Mouse (Mus musculus) gastrocnemius, postnatal 25 days (tissue): ENCODE data around the gene Sub1. TPM values are rescaled to one million over a fixed set of nuclear protein-coding genes. Genes with fewer than 3 reads are reported as not detected.

Experiments
- DNase-seq: peaks from one replicate; pipeline ENCODE4 v3.0.0; 2022
- total RNA-seq, 2 experiments: library from RNA; stranded (reverse); gene quantifications; 1 replicate in 1 of 2; 2 replicates in 1 of 2; pipeline ENCODE4 v1.2.3; 2021

Sub1 gene
- total RNA-seq, 2 experiments from 2014 or later: 83.4 to 86.2 TPM

DNA sequence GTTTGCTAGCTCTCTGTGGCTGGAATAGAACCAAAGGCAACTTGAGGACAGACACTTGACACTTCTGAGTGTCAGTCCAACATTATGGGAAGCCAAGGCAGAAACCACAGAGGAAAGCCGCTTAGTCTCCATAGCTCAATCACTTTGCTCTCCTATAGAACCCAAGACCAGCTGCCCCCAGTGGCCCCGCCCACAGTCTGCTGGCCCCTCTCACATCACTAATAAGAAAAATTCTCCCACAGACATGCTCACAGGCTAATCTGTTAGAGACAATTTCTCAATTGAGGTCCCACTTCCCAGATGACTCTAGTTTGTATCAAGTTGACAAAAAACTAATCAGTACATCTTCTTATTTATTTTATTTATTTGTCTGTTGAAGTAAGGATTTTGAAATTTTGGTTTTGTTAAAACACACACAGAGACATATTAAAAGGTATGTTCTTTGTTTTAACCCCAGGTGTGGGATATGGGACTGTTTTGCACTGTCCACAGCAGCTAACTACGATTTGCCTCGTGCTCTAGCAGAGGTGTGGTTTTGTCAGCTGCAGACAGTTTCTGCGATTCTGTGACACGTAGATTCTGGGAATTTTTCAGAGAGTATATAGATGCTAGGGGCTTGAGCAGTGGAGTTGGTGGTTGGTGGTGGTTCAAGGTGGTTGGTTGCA lies 16.9 kb upstream of the Sub1 start:
- DNase-seq: no peak

DNA sequence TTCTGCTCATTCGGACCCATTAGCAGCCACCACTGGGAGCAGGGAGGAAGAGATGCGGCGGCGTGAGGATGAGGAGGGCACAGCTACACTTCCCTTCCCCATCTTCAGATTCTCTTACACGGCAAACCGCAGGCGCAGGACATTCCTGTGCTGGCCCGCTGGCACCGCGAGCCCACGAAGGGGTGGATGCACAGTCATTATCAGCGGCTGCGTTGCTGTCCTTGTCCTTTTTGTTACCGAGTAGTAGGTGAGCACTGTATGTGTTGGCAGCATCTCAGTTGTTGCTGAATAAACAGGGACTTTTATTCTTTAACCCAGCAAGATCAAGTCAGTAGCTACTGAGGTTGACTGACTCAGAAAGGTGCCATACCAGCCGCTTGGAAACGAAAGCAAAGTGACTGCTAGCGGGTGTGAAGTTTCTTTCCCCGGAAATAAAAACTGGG lies 13.8 kb upstream of the Sub1 start:
- DNase-seq: no peak

DNA sequence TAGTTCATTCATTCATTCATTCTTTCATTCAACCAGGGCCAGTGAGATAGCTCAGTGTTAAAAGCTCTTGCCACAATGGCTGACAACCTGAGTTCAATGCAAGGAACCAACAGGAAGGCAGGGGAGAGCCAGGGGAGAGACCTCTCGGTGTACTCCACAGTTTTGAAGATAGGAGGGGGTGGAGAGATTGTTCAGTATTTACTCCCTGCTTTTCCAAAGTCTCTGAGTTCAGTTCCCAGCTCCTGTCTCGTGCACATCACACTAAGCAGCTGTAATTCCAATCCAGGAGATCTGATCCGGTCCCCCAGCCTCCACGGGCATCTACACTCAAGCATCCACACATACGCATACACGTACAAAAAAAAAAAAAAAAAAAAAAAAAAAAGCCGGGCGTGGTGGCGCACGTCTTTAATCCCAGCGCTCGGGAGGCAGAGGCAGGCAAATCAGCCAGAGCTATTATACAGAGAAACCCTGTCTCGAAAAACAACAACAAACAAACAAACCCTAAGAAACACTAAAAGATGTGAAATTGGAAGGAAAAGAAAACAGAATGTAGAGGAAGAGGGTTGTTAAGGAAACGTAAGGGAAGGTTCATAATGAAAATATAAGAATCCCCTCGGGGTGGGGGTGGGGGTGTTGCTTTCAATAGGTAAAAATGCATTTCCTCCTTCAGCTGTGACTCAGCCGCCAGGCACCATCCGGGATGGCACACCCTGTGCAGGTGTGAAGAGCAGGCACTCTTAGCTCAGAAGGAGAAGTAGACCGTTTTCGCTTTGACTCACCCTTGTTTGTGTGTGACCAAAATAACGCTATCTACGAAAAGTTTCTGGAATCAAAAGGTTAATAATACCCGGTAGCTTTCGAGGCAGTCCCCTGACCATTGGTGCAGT lies 13.2 kb upstream of the Sub1 start:
- DNase-seq: no peak

DNA sequence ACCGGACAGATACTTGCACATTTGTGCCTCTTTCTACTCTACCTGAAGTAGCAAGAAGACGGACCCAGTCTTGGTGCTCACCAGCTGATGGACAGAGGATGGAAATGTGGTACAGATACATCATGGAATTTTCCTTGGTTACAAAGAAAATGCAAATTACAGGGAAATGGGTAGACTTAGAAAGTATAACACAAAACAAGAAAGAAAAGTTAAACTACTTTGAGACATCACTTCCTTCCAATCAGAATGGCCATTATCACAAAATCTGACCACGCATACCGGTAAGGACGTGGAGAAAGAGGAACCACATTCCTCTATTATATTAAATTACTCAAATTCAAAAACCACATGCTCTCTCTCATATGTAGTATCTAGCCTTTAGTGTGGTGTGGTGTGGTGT lies 12.1 kb upstream of the Sub1 start:
- DNase-seq: no peak

DNA sequence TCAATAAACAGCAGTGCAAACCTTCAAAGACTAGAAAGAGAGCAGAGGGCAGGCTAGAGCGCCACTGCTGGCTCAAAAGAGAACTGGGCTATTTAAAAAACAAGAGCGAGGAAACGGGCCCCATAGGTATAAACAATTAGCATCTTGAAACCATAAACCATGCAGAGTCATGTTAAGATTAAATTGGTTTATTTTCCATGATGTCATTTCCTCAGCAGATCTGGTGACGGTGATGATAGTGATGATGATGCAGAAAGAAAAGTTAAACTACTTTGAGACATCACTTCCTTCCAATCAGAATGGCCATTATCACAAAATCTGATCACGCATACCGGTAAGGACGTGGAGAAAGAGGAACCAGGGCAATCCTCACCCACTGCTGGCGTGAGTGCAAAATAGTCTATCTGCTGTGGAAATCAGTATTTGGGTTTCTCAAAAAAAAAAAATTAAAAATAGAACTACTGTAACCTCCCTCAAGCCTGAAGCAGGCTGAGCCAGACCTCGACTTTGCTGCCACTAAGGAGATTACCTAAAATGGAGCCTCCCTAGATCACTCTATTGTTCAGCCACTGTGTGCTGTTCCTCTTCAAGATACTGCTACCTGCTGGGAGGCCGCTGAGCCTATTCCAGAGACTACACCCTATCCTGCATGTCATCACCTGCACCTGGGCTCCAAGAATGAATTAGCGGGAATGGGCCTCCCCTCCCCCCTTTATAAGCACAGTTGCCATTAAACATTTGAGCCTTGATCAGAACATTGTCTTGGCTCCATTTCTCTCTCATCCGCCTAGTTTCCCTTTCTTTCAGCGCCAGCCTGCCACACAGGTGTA lies 11.4 kb upstream of the Sub1 start:
- no peak for DNase-seq

DNA sequence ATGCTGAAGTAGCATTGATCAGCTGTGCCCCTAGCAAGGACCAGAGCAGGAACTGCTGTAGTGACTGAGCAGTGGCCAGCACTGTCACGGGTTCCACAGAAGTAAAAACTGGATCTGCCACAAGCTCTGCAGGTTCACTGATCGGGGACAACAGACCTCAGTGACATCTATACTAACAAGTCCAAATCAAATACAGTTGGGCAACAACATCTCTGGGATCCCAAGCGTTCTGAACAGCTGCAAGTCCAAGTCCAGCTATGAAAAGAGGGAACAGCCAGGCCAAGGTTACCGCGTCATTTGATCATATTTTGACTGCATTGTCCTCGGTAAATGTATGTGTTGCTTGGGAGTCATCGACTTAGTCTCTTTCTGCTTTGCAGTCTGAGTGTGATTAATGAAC lies 10.6 kb upstream of the Sub1 start:
- DNase-seq: no peak

DNA sequence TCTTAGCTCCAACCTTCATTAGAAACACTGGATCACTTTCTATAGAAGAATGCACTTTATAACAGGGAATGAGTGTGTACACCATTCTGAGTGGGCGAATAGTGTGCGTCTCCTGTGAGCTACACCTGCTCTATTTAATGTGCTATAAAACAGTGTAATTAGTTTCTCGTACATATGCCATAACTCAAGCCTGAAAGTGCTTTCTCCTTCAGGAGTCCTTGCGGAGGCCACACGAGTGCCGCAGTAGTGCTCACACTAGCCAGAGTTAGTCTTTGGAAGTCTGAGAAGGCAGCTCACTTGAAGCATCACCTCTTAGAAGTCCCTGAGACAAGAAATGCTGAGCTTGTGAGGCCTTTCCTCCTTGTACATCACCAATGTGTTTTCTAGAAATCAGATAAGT lies 9.4 kb upstream of the Sub1 start:
- DNase-seq: no peak

DNA sequence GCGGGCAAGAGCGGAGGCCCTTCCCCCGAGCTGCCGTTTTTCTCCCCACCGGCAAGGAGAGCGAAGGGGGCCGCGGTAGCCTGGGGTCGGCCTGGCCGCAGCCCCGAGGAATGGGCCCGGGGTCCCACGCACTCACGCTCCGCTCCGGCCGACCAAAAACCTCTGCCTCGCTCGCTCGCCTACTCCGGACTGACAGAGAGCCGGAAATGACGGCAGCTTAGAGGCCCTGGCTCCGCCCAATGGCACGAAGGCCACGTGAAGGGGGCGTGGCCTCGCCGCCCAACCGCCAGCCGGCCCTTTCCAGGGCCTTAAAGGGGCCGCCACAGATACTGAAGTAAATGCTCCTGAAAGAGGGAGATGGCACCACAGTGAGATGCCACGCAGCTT lies 975 bp downstream of the Sub1 start:
- peak; percentile 93 for DNase-seq

DNA sequence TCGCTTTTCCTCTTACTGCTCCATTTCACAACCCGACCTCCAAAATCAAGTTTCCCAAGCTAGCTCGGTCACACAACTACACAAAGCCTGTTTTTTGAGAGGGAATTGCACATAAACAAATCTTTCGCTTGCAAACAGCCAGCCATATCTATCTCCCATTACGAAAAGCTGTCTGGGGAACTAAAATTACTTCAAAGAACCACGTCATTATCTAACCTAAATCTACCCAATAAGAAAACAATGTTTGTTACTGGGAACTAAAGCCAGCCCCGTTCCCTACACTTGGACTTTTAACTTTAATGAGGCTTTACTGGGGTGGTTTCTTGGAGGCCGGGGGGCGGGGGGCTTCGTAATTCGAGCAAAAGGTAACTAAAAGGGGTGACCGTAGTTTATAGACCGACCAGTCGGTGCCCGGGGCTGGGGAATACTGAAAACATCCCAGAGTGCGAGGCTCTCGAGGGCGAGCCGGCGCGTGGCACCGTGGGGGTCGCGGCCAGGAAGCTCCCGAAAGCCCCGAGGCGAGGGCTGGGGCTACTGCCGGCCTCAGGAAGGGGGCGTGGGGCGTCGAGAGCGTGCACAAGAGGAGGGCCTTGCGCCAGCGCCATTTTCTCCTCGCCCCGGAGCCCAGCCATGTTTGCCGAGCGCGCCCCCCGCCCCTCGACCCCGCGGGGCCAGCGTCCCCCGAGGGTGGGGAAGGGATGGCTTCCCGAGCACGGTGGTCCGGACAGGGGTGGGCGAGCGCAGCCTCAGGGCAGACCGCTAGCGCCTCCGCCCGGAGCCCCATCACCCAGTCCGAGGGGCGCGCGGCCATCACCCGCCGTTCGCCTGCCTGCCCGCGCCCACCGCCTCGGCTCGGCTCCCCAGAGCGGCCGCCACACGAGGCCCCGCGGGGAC lies 1.6 kb downstream of the Sub1 start:
- DNase-seq: peak; percentile 68

DNA sequence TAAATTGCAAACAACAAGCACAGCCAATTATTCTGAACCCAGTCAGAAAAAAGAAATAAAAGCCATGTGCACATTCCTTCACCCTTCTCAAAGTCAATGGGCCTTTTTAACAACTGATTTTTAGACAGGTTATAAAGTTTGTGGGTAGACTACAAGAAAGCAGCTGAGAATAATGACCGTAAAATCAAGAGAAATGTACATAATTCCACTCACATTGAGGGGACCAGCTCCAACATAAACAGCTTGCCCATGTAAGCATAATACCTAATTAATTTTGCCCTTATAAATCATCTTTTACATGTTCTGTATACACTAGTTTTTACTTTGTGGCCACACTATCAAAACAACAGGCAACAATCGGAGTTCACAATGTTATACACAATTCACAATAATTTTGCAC lies 2.8 kb downstream of the Sub1 start:
- no peak for DNase-seq

DNA sequence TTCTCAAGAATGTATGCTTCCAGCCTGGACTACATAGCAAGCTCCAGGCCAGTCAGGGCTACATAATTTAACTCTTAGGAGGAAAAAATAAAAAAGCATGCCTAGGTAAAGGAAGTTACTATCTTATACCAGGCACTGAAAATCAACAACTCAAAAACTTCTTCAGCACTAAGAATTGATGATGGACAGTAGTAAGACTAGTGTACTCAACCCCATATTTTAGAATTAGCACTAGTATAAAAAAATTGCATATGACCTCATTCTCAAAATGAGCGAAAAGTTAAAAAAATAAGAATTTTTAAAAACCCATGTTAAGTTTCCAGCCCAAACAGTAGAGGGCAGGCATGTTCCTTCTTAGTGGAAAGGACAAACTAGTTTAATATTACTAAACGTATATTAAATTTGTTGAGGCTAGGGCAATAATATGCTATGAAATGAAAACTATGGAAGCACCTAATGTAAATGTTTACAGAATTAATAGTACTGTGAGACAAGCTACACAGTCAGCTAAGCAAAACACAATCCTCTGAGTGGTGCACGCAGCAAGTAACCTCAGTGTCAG lies 5.2 kb downstream of the Sub1 start:
- no peak for DNase-seq

DNA sequence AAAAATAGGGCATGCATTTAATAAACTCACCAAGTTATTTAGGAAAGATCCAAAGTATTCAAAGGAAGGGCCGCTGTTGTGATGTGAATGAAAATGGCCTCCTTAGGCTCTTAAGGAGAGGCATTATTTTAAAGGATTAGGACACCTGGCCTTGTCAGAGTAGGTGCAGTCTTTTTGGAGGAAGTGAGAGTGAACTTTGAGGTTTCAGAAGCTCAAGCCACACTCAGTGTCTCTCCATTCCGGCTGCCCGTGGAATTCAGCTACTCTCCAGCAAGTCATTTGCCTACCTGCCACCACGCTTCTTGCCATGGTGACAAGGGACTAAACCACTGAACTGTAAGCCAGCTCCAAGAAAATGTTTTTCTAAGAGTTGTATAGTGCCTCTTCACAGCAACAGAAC lies 8.2 kb downstream of the Sub1 start:
- DNase-seq: no peak

DNA sequence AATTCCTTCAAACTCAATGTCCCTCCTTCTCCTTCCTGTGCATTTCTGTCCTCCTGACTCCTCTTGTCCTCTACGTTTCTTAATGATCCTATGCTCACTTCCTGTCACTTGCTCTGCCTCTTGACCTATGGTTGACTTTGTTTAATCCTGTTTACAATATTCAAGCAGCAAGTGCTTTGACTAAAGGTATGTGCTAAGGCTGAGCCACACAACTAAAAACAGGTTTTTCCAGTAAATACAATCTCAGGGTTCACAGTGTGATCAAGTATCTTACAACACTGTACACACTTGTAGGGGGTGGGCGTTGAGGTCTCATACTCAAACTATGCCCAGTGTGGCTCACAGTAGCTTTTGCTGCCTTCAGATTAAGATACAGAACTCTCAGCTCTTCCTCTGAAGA lies 8.9 kb downstream of the Sub1 start:
- no peak for DNase-seq

DNA sequence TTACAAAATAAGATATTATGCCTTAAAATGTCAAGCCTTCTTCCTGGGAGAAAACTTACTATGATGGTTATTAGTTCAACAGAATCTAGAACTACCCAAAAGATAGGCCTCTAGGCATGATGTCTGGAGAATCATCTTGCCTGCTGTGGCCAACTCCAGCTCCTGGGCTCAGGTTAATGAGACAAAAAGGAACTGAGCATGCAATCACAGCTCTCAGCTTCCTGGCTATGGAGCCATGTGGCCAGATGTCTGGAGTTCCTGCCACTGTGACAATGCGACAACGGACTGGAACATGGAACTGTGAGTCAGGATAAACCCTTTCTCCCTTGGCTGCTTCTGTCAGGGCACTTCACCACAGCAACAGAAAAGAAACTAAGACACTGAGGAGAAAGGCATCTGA lies 14.8 kb downstream of the Sub1 start:
- no peak for DNase-seq

DNA sequence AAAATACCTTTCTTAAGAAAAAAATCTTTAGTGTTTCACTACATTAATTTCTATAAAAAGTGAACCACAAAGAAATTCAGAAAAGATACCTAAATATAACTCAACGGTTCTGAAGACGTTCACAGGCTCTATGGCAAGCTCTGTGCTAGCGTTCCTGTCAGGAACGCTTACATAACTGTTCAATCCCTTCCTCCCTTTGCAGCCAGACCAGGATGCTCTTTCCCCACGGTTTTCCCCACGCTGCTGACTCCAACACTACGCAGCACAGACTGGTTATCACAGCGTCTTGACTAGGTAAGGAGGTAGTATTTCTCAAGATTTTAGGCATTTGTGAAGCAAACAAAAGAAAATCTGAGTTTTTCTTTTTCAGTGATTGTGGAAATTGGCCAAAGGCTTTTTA lies 15.3 kb downstream of the Sub1 start:
- no peak for DNase-seq

DNA sequence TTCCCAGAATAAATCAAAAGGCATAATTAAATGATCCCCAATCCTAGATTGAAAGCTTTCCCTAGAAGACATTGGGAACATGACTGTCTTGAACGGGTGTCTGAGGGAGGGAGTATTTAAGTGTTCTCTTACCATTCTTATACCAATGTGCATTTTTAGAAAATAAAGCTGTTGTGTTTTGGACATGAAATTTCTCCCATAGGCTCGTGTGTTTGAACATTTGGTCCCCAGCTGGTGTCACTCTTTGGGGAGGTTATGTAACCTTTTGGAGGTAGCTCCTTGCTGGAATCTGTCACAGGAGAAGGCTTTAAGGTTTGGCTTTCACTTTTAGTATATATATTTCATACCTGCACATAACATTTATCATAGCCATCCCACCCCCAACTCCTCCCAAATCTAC lies 18.6 kb downstream of the Sub1 start:
- DNase-seq: no peak

DNA sequence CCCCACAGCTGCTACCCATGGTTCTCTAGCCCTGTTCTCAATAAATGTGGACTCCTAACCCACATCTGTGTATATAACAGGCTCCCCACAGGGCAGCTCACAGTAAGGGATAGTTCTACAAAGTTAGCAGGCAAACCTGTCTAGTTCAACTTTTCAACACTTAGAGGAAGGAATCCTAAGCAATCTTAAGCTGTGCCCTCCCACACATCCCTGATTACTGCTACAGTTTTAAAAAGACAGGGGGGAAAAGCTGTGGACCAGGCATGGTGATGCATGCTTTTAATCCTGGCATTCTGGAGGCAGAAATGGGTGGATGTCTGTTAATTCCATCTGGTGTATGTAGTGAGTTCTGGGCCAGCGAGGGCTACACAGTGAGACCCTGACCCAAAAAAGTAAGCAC lies 19.7 kb downstream of the Sub1 start:
- no peak for DNase-seq

DNA sequence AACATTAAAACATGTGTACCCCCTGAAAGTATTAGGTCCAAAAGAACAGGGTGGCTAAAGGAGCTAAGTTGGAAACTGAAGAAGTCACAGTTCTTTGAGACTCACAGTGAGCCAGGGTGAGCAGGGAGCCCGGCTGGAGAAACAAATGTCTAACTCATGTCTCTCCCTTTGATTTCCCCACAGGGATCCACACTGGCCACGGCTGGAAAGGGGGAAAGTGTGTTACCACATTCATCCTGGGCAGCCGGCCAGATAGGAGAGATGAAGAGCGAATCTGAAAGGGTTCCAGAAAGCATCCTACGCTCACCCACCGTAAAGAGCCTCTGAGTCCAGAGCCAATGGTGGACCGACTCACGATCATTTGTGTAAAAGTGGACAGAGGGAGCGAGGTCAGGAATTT lies 20.9 kb downstream of the Sub1 start:
- DNase-seq: peak; percentile 40

DNA sequence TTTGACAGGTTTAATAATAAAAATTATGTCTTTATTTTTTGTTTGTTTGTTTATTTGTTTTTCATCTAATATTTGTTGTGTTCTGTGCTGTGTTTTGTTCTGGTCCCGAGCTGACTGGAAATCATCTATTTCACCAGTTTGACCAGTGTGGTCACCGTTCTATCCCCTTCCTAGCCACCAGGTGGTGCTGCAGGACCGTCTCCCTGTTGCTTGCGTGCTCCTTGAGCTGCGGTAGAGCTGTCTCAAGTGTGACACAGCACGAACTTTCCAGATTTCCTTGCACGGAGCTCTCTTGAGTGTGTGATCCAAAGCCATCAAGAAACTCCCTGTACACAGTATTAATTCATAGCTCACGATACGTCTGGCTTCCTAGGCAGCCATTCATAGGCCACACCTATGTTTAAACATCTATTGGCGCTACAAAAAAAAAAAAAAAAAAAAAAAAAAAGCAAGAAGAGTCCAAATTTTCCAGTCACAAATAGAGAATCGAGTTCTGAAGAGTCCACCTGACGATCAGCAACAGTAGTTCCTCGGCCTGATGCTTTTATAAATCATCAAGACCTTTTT lies 24.8 kb downstream of the Sub1 start:
- DNase-seq: peak; percentile 59

DNA sequence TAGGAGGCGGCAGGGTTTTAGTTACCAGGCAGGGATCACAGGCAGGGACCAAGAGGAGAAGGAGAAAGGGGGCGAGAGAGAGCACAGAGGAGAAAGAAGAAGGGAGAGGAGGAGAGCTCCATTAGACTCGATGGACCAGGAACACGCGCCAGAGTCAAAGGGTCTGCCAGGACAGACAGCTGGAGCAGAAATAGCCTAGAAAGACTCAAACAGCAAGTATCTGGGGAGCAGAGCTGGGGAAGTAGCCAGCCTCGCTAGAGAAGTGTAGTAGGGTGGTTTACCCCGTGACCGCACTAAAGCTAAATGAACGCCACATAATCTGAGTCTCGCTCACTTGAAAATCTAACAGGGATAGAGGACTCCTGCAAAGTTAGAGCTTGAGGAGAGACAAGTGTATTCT lies 26.2 kb downstream of the Sub1 start:
- DNase-seq: peak; percentile 59

DNA sequence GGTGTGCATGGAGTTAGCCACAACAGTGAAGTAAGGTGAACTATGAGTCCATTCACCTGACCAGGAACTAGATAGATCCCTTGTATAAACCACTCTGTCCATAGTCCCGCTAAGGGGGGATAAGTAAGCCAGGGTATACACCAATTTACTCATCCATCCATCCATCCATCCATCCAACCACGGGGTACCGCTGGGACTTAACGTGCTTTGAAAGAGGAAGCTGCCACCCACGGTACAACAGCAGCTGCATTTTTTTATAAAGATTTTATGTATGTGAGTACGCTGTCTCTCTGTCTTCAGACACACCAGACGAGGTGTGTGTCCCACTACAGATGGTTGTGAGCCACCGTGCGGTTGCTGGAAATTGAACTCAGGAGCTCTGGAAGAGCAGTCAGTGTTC lies 27.9 kb downstream of the Sub1 start:
- DNase-seq: no peak
